Mouse (Mus musculus): ENCODE results near the gene Naa11.

Gene Naa11

DNA sequence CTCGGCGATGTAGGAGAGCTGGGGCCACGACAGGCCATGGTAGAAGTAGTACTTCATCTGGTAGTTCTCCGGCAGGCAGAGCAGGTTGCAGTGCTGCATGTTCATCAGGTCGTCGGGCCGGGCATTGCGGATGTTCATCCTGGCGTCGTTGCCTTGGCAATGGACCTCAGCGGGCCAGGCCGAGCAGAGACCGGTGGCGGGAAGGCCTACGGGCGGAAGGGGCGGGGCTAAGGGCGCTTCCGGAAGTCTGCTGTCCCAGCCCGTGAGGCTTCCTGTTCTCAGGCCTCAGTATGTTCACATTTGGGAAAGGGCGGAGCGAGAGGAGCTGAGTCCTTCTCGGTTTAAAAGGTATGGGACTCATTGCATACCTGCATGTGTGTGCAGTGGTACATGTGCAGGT, at the start of gene Naa11:
TSS of gene Naa11 (minus strand) at position 220 of the 400 bp plus-strand sequence.
- in situ Hi-C loops (cut with MseI, MboI), result no loop called here

DNA sequence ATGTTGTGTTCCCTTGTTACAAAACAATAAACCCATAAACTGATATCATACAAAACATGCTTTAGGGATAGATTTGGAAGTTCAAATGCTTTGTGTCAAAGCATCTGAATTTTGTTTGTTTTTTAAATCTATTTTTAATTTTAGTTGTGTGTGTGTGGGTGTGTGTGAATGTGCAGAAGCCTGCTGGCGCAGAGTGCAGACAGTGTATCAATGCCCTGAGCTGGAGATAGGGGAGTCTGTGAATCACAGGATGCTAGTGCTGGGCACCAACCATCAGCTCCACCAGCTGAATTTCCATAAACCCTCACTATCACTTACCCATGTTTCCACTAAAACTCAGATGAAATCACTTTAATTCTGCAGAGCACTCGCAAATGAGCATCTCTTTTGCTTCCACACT, 40.3 kb upstream of the Naa11 start:
- in situ Hi-C loops (cut with MseI, MboI), result no loop called here

DNA sequence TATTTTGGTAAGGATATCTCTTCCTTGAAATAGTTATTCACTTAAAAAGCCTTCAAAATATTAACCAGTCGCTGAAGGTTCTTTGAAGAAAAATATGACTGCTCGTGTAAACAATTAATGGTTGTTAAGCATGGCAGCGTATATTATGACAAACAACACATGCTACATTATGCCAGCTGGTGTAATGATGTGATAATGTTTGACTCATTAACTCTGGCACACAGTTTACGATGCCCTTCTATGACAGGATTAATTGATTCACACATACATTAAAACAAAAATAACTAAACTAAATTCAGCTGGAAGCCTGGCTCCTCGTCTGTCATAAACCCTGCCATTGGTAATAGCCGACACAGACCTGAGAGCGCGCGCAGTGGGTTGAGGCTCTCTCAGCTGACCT, 37.8 kb upstream of the Naa11 start:
- in situ Hi-C loops (cut with MseI, MboI), result no loop called here

DNA sequence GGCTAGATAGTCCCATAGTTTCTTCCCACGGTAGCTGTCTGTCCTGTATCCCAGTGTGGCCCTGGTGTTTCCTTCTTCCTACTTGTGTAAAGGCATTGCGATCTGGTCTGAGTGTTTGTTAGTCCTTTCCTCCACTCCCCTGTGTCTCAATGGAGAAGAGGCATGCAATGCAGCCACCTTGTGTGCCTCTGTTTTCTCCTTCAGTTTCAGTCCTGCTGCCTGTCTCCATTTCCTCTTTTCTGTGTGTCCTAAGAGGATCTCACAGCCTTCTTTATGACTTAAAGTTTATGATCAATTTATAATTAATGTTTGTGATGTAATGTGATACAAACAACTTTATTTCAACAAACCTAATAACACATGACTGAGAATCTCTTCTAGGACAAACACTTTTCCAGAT, 29.5 kb upstream of the Naa11 start:
- in situ Hi-C loops (cut with MseI, MboI), result no loop called here

DNA sequence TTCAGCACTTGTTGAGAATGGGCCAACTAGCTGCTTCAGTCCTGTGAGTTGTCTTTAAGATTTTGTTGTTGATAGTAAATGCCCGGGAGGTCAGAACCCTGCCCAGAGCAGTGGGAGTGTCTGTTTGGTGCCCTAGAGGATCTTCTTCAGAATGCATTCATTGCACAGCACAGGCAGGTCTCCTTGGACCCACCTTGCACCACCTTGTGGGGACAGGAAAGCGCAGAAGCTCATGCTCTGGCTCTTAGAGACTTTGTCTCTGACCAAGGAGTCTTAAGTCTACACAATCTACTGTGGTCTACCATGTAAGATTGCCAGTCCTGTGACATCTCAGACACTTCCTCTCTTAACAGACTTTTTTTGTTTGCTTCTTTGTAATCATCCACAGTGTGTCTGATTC, 25.0 kb upstream of the Naa11 start:
- in situ Hi-C loops (cut with MseI, MboI), result no loop called here

- in situ Hi-C loops (cut with MseI, MboI), result no loop called here
Measured at GRCm38 (mm10) chr5:97415837-97416236, 23.7 kb upstream of the Naa11 start.

GRCm38 (mm10) chr5:97413716-97414115, 21.5 kb upstream of the Naa11 start:
- in situ Hi-C loops (cut with MseI, MboI), result no loop called here

GRCm38 (mm10) chr5:97410190-97410589, 18.0 kb upstream of the Naa11 start:
- in situ Hi-C loops (cut with MseI, MboI), result no loop called here

- in situ Hi-C loops (cut with MseI, MboI), result no loop called here
Measured at GRCm38 (mm10) chr5:97409234-97409704, 17.1 kb upstream of the Naa11 start.

- in situ Hi-C loops (cut with MseI, MboI), result no loop called here
Measured at GRCm38 (mm10) chr5:97401042-97401441, 8.9 kb upstream of the Naa11 start.

GRCm38 (mm10) chr5:97397585-97397984, 5.4 kb upstream of the Naa11 start:
- in situ Hi-C loops (cut with MseI, MboI), result no loop called here

GRCm38 (mm10) chr5:97387622-97388021, 4.6 kb downstream of the Naa11 start:
- in situ Hi-C loops (cut with MseI, MboI), result no loop called here

GRCm38 (mm10) chr5:97384399-97384798, 7.8 kb downstream of the Naa11 start:
- in situ Hi-C loops (cut with MseI, MboI), result no loop called here

GRCm38 (mm10) chr5:97382548-97383222, 9.5 kb downstream of the Naa11 start:
- in situ Hi-C loops (cut with MseI, MboI), result no loop called here

DNA sequence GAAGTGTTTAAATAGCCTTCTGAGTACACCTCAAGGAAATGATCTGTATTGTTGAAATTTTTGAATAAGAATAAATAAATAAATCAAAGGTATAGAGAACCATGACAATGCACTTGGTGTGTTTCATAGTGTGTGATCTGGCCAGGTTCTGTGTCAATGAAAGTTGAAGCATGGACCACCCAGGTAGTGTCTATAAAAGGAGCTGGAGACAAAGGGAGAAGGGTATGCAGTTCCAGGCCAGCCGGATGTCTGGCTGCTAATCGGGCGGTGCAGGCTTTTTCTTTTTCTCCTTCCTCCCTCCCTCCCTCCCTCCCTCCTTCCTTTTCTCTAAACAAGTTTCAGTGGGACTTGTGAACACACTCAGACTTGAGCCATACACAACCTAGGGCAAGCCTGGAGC, 12.2 kb downstream of the Naa11 start:
- in situ Hi-C loops (cut with MseI, MboI), result no loop called here

DNA sequence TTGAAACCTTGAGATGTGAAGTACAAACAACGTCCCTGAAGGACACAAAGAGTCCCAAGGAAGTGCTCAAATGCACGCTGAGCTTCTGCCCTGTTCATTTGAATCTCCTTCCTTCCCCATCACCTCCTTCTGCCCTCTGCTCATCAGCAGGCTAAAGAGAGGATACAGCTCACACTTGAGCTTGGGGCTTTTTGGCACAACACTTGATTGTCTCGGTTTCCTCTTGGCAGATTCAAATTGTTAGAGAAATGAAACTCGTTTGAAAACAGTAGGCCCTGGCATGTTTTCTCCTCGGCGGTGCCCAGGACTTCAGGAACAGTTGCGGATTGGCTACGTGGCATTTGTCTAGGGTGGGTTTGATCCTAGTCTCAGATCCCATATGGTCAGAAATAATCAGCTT, 27.4 kb downstream of the Naa11 start:
- in situ Hi-C loops (cut with MseI, MboI), result no loop called here

DNA sequence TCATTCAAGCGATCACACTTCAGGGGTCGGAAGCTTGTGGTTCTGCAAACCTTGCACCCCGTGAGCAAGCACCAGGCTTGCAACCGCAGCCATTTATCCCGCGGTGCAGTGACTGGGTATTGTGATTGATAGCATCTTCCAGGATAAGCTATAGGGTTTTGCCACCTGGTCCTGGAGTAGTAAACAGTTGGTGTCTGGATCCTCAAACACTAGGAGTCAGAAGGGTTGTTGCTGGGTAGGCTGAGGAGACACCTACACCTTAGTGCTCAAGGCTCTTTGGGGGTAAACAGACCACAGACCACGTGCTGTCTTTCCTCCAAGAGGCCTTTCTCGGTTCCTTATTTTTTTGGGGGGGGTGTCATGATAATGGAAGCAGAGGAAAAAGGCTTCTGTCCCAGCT, 27.9 kb downstream of the Naa11 start:
- in situ Hi-C loops (cut with MseI, MboI), result no loop called here

- in situ Hi-C loops (cut with MseI, MboI), result no loop called here
Measured at GRCm38 (mm10) chr5:97362539-97362938, 29.6 kb downstream of the Naa11 start.

DNA sequence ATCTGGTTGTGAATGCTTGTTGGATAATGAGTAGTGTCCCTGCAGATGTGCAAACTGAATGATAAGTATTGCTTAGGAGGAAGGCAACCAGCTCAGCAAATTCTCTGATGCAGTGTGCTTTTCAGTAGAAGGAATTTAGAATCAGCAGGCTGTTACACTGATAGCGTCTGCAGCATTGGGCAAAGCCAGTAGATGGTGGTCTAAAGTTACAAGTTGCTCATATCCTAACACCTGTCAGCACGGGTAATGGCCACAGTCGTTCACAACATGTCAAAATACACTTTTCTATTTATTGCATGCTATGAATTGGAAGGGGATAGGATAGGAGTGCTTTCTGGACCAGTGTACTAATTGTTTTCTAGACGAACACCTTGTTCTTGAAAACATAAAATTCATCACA, 33.1 kb downstream of the Naa11 start:
- in situ Hi-C loops (cut with MseI, MboI), result no loop called here

GRCm38 (mm10) chr5:97356135-97356534, 36.0 kb downstream of the Naa11 start:
- in situ Hi-C loops (cut with MseI, MboI), result no loop called here

DNA sequence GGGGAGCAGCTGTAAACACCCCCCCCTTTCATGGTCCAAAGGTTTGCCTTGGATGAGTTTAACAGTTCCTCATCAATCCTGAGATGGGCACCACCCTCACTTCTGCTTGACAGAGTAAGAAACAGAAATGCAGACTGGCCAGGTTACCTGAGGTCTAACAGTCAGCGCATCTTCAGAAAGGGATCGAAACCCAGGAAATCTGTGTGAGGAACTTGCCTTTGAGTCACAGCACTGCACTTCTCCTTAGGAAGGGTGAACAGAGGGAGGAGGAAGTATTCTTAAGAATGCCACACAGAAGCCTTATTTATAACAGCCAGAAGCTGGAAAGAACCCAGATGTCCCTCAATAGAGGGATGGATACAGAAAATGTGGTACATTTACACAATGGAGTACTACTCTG, 37.0 kb downstream of the Naa11 start:
- in situ Hi-C loops (cut with MseI, MboI), result no loop called here

DNA sequence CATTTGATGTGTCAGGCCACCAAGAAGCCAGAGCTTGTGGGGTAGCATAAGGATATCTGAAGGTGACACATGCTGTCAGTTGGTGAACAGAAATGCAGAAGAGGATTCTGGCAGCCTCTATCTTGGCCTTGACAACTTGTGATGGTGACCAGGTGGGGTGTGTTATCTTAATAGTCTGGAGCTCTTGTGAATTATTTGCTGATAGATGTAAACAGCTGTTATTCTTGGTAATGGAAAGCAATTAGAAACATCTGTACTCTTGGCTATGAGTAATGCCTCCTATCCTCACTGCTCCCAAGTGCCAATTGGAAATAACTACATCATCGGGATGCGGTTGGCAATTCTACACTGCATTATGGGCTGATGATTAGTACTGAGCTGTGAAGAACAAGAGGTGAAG, 43.4 kb downstream of the Naa11 start:
- in situ Hi-C loops (cut with MseI, MboI), result no loop called here

GRCm38 (mm10) chr5:97348310-97348709, 43.9 kb downstream of the Naa11 start:
- in situ Hi-C loops (cut with MseI, MboI), result no loop called here

GRCm38 (mm10) chr5:97345732-97346253, 46.4 kb downstream of the Naa11 start:
- in situ Hi-C loops (cut with MseI, MboI), result no loop called here
